Mouse (Mus musculus): Measurements from ENCODE around the gene Gm15107. TPM values are rescaled to one million over a fixed set of nuclear protein-coding genes. Genes with fewer than 3 reads are reported as not detected.
"Not testable (repeated sequence)": the region's sequence is repeated elsewhere in the genome, so short reads cannot be mapped to it uniquely, and the experiment has no call there.

The Gm15107 gene
- polyA plus RNA-seq (2012; fragmentation: generic; extraction: Trizol) = 0.02 TPM
- long read RNA-seq, experiment 1 = 0 reads
- long read RNA-seq, experiment 2 = 0 reads

DNA sequence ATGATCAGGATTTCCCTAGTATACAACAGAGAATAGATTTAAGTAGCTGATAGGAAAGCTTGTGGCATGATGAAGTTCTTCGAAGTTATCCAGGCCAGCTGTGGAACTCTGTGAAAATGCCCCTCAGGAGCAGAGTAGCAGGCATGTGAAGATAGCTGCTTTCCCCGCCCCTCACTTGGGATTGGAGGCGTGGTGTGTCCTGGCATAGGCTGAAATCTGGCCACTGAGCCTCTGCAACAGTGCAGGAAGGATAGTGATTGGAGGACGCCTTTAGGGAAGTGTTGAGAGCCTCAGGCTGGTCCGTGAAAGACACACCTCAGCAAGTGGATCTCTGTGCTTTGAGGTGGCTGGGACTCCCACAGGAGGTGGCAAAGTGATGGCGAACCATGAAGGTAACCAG lies at the start of gene Gm15107:
TSS of gene Gm15107 (plus strand) at position 301 of the 400 bp plus-strand sequence.
- H3ac ChIP-seq (ENCODE audit: control insufficient read depth, insufficient read length, low read depth); H3K27me3 ChIP-seq (ENCODE audit: control insufficient read depth, insufficient read depth, insufficient read length); H3K79me3 ChIP-seq (ENCODE audit: low read depth); H3K79me2 ChIP-seq (ENCODE audit: control insufficient read depth, insufficient read depth); H3K36me3 ChIP-seq (ENCODE audit: control insufficient read depth, insufficient read depth); H3K4me3 ChIP-seq (ENCODE audit: insufficient read depth, poor library complexity, severe bottlenecking): not testable (repeated sequence)

Other genes starting within 250 kb of the Gm15107 start
- gene Gm15080, start 187.7 kb upstream of the Gm15107 start, polyA plus RNA-seq (2012; fragmentation: generic; extraction: Trizol) = not detected

Data from C2C12 (cell line).